Mouse (Mus musculus) adrenal gland, adult 2 months (tissue): ENCODE data around the gene Gm10160. TPM values are rescaled to one million over a fixed set of nuclear protein-coding genes. Genes with fewer than 3 reads are reported as not detected.

Experiments used
- DNase-seq: peaks from one replicate; pipeline ENCODE4 v3.0.0; 2021
- polyA plus RNA-seq: library from polyadenylated mRNA; depleted of rRNA; stranded (reverse); fragments of >200 nt; gene quantifications from 2 replicates; pipeline ENCODE4 v1.2.3, GENCODE M21; 2012
- total RNA-seq, 2 experiments: library from RNA; stranded (reverse); gene quantifications; 2 replicates each; pipeline ENCODE4 v1.2.3; 2021

Gm10160 gene
- total and polyA plus RNA-seq, 3 experiments, result not detected

DNA sequence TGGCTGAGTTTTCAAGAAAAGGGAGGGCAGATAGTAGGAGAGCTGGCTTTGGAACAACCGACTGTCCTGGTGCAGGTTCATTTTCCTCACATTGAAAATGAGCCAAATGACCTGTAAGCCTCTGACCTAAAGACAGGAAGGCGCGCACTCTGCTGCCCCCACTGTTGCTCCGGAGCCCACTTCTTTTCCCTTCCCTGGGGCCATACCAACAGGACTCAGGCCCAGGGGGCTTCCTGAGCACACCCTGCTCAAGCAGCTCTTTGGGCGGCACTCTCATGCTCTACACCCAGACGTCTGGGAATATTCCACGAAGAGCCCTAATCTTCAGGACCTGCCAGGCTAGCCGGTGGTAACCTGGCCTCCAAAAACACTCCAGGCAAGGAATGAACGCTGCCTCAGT lies 2.6 kb upstream of the Gm10160 start:
- no peak for DNase-seq

DNA sequence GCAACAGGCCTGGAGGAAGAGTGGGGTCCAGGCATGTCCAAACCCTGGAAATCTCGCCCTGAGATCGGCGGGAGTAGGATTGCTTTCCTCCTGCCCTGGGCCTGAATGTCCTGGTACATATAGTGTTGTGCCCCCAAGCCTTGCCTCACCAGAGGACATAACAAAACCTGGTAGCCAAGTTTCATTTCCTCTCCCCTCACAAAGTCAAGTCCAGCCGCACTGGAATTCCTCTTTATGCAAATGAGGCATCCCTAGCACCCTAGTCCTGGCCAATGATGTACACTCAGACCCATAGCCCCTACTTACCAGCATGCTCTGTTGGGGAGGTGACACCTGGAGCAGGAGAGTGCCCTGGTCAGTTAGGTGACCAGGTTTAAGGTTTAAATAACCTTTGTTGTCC lies 627 bp upstream of the Gm10160 start:
- DNase-seq, result no peak

DNA sequence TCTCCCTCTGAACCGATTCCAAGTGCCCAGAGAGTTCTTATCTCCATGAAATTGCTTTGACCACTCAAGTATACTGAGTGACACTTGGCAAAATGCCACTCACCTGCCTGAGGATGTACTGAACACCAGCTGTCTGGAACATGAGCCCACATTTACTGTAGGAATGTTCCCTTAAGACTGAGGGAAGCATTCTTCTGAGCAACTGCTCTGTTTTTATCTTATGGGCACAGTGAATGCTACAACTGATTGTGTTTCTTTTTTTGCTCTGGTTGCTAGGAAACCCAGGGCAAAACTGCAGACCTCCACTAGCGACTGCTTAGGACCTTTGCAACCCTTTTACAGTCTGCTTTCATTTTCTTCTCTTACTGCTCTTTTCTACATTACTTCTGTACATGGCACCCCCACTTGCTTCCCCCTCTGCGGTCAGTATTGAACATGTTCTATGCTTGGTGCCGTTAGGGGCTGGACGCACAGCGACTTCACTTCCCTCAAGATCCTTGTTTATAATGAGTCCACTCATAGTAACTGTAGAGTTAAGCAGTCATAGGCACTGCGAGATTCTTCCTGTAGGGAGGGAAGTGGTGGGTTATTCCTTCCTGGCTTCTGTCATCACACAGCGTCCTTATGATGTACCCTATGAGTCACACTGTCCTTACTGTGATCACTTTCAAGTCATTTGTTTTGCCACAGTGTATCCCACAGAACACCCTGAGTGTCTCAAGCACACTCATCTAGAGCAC lies 856 bp downstream of the Gm10160 start:
- DNase-seq, result peak; percentile 39

DNA sequence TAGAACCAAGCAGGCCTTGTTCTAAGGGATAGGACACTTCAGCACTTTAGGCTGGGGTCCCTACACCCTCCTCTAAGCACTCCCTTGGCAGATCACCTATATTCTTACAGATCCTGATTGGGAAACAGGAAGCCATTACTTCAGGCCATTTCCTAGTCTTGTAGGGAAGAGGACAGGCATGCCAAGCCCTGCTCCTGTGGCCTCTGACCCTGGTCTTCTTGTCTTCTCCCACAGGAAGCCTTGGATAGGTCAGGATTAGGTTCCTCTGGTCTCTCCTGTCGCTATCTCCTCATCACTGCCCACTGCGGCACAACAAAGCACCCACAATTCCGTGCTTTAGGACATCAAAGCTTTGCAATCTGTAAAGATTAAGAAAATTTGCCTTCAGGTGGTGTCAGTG lies 3.9 kb downstream of the Gm10160 start:
- no peak for DNase-seq

DNA sequence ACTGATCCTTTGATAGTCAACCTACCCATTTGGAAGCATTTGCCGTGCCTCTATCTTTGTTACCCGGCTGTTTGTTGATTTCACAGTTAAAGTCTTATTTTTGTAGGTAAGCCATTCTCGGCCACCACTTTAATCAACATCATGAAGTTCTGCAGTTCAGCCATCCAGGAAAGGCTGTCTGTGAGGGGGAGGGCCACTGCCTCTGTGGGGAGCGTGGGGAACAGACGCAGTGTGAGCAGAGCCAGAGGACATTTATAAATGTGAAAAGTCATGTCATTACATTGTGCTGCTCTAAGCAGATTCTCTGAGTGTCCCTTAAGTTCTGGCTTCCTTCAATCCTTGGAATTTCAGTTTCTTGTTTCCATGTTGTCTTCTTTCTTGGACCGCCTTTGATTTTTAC lies 5.4 kb downstream of the Gm10160 start:
- no peak for DNase-seq

DNA sequence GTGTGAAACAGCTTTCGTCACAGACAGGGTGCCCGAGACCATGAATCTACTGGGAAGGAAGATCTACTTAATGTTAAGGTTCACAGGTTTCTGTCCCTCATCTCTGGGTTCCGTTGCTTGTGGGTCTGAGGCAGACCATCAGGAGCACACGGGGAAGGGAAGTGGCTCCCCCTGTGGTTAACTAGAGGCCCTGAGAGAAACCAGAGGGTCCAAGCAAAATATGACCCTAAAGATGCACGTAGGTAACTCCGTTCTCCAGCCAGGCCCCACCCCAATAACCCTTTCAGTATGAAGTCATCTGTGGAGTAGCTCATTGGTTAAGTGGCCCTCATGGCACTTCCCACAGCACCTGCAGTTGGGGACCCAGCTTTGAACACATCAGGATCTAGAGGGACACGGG lies 6.0 kb downstream of the Gm10160 start:
- DNase-seq, result no peak

DNA sequence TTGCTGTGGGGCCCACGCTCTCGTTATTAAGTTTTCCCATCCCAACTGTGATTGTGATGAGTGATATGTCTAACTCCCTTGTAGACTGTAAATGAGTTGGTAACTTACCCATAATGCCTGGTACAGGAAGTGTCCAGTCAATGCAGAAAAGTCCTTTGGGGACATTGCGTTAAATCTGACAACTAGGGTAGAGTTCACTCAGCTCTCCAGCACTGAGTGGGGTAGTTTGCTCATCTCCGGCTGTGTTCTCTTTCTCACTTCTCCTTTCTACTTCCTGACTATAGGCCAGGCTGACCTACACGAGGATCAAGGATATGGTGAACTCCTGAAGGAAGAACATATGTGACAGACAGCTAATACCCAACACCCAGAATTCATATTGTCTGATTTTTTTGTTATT lies 6.4 kb downstream of the Gm10160 start:
- DNase-seq, result no peak

DNA sequence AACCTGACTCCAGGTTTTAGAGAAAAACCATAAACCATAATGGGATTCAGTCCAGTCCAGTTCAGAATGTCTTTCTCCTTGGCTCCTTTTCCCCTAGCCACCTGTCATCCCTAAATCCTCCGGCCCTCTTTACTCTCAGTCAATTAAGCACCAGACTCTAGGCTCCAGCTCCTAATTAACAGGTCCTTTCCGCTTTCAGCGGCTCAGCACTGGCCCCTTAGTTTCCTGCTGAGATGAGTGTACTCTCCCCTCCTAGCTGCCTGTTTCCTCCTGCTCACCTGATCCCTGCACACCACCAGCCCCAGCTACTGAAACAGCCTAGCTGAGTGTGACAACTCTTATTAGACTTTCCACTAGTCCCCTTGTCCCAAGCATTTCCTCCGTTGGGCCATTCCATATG lies 7.8 kb downstream of the Gm10160 start:
- DNase-seq, result no peak

DNA sequence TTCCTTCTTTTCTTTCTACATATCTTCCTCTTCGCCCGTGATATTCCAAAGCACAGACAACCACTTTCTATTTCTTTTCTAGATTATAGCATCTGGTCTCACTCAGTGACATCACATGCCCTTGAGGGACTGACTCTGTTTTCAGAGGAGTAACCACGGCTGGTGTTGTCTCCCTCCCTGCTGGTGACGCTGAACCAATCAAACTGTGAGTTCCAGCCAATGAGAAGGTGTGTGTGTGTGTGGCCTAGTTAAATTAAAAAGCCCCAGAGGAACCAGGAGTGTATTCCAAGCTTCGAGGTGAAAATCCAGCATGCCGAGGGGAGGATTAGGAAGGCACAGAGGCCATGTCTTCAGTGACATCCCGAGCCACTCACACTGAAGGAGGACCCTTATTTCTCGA lies 8.6 kb downstream of the Gm10160 start:
- no peak for DNase-seq

DNA sequence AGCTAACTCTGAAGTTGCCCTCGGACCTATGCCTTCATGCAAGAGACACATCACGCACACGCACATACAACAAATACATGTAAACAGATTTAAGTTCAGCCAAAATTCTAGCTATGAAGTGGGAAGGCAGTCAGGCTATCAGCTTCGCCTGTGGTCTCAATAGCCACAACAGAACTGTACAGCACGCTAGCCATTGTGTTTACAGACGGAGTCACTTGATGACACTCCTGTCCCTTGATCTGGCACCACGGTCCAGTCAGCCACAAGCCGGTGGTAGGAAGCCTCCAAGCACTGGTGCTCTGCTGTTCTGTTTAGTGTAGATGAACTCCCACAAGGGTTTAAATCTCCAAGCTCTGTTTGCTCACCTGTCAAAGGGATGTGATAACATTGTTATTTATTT lies 9.6 kb downstream of the Gm10160 start:
- DNase-seq, result no peak

DNA sequence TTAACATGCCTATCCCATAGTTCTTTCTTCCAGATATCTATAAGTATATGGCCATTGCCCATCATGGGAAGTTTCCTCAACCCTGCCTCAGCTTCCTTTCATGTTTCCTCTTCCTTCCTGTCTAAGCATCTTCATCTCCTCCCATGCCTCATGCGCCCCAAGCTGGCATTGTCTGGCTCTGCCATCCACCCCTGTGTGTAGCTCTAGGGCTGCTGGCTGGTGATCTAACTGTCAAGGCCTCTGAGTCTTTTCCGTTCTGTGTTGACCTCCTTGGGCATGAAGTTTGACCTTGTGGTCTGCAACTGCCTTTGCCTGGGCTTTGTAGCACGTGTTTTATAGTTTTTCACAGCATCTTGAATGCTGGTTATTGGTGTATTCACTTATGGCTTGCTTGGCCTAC lies 10.3 kb downstream of the Gm10160 start:
- DNase-seq, result peak; percentile 44

DNA sequence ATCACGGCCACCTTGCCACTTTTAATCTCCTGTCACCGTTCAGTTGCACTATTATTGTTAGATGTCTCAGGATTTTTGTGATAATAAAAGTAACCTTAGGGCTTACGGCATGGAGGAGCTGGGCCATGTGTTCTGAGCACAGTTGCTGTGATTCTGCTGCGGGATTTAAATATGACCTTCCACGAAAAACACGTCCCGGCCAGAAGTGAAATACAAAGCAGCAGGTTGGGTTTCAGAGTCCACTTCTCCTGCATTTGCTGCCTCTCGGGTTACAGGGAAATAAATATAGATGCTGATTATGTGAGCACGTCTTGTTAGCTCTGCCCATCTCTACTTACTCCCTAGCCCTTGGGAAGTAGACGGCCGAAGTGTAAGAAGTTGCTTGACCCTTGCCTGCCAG lies 10.8 kb downstream of the Gm10160 start:
- DNase-seq, result no peak

DNA sequence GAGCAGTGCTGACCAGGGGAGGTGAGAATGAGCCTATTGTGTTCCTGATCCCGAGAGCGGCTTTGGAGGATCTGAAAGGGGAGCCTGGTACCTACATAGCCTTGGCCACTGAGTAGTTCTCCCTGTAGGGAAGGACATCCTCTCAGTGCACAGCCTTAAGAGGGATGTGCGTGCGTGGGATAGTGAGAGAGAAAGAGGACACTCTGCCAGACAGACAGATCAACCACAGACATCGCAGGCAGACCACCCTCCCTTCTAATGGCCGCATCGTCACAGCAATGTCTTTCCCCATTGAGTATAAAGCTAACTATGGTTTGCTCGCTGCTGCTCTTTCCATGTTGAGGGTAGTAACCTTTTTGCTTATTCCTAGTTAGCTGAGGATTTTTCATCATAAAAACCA lies 11.7 kb downstream of the Gm10160 start:
- no peak for DNase-seq

DNA sequence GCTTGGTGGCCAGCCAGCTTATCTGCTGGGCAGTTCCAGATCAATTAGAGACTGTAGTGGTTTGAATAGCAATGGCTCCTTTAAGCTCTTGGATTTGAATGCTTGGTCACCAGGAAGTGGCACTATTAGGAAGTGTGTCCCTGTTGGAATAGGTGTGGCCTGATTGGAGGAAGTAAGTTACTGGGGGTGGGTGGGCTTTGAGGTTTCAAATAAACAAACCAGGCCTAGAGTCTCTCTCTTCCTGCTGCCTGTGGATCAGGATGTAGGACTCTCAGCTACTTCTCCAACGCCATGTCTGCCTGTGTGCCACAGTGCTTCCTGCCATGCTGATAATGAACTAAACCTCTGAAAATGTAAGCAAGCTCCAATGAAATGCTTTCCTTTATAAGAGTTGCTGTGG lies 12.6 kb downstream of the Gm10160 start:
- DNase-seq, result no peak

DNA sequence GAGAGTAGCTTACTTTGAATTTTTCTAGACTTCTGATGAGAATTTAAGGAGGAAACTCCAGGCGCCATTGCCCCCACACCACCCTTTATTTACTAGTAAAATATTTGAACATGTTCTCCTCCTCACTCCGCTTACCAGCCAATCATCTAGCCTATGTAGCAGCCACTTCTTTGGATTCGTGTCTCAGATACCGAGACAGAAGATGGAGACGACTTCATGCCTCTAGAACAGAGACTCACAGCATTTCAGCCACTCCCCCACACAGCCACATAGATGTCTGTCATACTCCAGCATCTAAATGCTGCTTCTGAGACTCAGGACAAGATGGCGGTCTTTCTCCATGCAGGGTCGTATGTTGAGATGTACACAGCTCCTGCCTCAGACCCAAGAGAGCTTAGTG lies 13.5 kb downstream of the Gm10160 start:
- DNase-seq, result no peak

DNA sequence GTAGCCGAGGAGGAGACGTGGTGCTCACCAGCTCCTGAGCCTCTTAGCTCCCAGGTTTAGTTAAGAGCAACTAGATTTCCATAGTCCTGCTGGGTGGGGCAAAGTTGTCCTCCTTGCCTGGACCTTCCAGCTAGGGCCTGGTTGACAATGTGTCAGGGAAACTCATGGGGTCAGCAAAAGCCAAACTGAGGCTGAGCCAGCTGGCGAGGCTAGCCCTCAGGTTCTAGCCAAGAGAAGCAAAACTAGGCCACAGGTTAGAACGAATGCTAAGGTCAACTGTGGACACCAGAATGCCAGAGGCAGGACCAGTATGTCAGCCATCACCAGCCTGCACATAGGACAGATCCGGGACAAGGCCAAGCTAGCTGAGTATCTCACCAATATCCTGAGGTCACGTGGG lies 14.2 kb downstream of the Gm10160 start:
- DNase-seq, result peak; percentile 53

DNA sequence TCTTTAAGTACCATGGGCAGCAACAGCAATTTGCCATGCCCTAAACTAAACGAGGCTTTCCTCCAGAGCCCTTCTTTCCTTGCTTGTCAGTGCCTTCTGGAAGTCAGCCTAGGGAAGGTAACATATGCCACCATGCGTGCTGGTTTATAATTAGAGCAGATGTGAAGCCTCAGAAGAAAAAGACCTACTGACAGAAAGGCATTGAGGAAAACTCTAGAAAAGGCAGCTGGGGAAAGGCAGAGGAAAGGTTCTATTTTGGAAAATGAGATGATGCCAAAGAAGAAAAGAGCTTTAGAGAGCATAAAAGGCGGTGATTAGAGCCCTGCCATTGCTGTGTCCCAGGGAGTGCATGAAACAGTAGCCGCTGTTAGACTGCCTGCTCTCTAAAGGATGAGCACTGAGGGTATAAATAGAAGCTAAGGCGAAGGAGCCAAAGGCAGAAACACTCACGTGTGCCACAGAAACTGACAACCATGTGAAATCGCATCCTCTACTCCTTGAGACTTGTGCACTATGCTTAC lies 14.9 kb downstream of the Gm10160 start:
- DNase-seq, result no peak

DNA sequence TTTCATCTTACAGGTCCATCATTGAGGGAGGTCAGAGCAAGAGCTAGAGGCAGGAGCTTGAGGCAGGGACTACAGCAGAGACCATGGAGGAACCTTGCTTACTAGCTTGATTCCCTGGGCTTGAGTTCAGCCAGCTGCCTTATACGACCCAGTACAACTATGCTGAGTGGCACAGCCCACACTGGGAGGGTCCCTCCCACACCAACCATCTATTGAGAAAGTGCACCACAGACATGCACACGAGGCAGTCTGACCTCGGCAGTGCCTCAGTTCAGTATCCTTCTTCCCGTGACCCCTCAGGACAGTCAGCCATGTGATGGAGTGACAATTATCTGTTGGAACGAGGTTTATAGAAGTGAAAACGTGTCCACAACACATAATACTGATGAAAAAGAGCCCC lies 15.8 kb downstream of the Gm10160 start:
- no peak for DNase-seq

DNA sequence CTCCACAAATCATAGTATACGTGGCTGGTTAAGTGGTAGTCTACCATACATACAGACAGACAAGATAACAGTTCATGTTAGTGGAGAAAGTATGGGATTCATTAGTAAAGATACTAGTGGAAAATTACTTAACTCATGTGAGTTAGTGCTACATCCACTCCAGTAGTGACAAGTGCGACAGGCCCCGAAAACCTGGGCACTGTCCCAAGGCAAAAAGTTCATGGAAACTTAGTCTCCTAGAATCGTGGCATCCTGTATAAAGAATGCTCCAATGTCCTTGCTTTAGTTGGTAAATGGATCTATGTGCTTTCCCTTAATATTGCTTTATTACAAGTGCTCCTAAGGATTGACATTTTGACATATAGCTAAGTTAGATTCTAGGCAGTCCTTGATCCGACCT lies 17.8 kb downstream of the Gm10160 start:
- DNase-seq, result peak; percentile 62

DNA sequence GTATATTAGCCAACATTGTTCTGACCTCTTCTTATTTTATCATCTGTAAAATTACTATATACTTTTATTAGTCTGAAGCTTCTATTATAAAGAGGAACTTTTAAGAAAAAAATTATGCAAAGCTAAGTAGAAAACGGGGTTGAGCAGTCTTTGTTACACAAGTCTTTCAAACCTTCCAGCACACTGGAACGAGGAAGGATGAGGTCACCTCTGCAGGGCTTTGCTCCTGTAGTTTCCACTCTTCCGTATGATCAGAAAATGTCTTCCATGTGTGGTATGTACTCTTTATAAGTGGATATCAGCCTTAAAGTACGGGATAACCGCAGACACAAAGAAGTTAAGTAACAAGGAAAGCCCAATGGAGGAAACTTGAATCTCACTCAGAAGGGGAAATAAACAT lies 20.2 kb downstream of the Gm10160 start:
- no peak for DNase-seq

DNA sequence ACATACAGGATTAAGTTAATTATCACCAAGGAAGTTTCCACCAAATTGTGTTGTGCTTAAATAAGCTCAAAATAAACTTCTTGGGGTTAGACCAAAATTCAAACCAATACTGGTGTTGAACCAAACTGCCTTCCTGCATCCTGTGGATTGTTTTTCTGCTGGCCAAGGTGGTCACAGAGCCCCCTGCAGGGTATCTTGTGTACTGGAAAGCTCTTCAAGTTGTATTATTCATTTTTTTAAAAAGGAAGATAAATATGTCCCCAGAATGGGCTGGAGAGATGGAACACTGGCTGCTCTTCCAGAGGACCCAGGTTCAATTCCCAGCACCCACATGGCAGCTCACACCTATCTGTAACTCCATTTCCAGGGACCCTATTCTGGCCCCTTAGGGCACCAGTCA lies 20.7 kb downstream of the Gm10160 start:
- DNase-seq, result no peak

DNA sequence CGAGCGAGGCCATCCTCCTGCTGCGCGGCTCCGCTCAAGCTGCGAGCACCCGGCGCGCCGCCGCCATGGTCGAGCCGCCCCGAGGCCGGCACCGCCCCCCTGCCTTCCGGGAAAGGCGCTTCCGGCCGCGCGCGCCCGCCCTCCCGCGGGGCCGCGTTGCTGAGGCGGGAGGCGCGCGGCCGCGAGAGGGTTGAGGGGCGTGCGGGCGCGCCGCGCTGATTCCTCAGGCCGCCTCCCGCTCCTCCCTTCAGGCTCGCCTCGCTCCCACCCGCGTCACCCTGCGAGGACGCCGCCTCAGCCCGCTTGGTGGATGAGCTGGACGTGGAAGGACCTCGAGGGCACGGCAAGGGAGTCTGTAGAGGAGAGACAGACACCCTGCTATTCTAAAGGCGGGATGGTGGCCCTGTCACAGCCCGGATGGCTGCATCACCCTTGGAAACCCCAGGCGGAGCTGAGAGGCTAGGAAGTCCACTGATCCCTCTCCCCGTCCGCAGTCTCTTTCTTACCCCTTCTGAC lies 26.2 kb downstream of the Gm10160 start, which contains the start of gene Btbd1:
Gene Btbd1 (minus strand): TSS at position 53 of the 516 bp plus-strand sequence.
- peak; percentile 93 for DNase-seq

DNA sequence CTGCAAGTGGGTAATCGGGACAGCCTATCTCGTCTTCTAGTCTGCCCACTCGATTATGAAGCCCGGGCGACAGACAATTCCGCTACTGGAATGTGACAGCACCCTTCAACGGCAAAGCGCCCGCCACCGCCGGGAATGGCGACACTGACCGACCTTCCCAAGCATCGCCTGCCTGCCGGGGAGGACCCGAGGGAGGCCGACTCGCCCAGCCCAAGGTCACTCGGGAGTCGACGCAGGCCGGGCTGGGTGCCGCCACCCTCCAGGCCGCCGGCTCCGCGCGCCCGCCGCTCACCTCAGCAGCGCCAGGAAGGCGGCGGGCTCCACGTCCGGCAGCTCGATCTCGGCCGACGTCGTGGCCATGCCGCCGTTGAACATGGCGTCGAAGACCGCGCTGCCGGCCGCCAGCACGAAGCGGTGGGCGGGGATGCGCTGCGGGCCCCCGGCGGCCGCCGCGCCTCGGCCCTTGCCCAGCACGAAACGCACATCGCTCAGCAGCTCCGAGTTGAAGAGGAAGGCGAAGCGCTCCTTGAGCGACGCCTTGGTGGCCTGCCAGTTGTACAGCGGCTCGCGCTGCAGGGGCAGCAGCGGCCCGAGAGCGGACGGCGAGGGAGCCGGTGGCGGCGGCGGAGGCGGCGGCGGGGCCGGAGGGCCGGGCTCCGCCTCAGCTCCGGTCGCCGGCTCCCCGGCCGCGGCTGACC lies 26.8 kb downstream of the Gm10160 start:
- DNase-seq, result peak; percentile 85
